Mouse (Mus musculus) large intestine, adult 2 months (tissue): Measurements from ENCODE around the gene Sec61a2. TPM values are rescaled to one million over a fixed set of nuclear protein-coding genes. Genes with fewer than 3 reads are reported as not detected.

Source experiments
- DNase-seq: peaks from one replicate; pipeline ENCODE4 v3.0.0-alpha.2; 2012; ENCODE audit warnings: low read depth, low spot score
- WGBS: fragments of 180-500 bp; shearing (Covaris S2); methylation state at CpG from one replicate; pipeline ENCODE4 v1.1.7; 2018; 5-methylcytosine and 5-hydroxymethylcytosine counted together
- polyA plus RNA-seq: library from polyadenylated mRNA; depleted of rRNA; stranded (reverse); fragments of >200 nt; gene quantifications from 2 replicates; pipeline ENCODE4 v1.2.3, GENCODE M21; 2012; rRNA removed

The Sec61a2 gene
- polyA plus RNA-seq, result 16.4 and 31.1 TPM in 2 replicates

DNA sequence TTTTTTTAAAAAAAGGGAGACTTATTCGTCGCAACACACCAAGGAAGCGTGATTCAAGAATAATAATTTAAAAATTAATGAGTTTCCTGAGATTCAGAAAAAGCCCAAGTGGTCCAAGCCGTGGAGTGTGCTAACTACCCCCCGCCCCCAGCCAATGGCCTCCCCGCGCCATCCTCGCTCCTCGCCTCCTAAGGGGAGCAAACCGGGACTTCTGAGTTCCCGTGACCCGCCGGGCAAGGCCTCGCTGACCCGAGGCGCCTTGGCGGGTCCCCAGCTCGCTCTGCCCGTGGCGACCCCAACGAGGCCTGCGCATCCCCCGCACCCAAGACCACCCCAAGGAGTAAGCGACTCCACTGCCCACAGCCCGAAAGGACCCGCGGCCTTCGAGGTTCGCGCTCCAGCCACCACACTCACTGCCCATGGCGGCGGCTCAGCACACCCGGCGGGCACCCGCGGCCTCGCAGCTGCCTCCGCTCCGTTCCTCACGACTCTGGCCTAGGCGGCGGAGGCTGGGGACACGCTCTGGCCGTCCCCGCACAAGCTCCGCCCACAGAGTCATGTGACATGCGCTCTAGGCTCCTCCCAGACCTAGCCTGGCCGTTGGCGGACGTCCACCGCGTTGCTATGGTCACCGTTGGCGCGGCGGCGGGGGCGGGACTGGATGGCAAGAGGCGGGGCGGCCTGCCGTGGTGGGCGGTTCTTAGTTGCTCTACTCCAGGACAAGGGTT is at the start of gene Sec61a2:
Gene Sec61a2, minus strand, starts transcription at position 590 of the 728 bp plus-strand sequence.
- under 1% methylated on average over 62 of the region's 62 CpGs for WGBS
- DNase-seq, result peak; percentile 83

DNA sequence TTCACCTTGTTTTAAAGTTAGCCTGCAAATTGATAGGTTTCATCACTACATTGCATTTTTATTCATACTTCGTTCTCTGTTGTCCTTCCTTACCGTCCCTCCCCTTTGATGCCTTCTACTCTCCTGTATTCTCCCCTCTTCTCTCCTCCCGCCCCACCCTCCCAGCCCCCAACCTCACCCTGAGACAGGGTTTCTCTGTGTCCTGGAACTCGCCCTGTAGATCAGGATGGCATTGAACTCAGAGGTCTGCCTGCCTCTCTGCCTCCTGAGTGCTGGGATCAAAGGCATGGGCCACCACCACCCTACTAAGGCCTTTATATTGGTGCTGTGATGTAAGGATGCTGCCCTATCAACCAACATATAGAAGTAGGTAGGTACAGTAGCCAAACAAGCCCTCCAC is 47.8 kb upstream of the Sec61a2 start:
- WGBS, result 51% methylated on average over 4 of the region's 4 CpGs
- DNase-seq, result no peak

DNA sequence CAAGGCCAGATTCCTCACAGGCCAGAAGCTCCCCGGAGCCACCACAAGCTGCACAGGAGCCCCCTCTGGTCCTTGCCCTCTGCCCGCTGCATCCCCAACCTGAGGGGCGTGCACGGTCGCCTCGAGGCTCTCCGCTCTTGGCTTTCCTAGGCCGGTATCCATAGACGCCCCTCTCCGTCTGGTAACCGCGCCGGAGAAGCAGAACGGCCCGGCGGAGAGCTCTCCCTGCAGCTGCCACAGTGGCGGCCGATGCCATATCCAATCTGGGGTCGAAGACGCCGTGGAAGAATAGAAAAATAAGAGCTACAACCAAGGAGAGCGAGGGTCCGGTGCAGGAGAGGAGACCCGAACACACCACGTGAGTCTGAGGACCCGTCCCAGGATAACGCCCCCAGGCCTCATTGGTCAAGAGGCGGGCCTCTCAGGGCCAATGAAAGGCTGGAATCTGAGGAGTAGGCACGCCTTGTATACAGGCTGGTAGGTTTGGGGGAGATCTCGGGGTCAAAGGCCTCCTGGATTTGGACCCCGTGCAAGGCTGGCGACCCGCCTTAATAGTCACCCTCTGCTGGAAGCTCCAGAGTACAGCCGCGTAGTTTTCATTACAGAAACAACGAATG is 47.3 kb upstream of the Sec61a2 start, which contains the start of gene Dhtkd1:
Gene Dhtkd1, minus strand, starts transcription at position 377 of the 617 bp plus-strand sequence.
- no peak for DNase-seq
- WGBS, result 1% methylated on average over 36 of the region's 36 CpGs

DNA sequence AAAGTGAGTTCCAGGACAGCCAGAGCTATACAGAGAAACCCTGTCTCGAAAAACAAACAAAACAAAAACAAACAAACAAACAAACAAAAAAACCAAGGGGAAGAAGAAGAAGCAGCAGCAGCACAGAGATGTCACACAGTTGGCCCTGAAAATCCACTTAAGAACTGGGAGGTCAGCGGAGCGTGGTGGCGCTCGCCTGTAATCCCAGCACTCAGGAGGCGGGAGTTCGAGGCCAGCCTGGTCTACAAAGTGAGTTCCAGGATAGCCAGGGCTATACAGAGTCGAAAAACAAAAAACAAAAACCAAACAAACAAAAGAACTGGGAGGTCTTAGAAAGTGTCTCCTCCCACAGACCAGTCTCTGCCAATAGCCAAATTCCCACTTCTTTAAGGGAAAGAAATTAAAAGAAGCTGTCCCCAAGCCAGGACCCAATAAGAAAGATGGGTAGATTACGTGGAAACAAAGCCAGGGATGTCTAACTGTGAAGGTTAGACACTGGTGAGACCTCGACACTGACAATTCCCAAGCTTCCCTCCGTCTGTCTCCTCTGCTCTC is 46.7 kb upstream of the Sec61a2 start:
- WGBS, result 64% methylated on average over 11 of the region's 11 CpGs

DNA sequence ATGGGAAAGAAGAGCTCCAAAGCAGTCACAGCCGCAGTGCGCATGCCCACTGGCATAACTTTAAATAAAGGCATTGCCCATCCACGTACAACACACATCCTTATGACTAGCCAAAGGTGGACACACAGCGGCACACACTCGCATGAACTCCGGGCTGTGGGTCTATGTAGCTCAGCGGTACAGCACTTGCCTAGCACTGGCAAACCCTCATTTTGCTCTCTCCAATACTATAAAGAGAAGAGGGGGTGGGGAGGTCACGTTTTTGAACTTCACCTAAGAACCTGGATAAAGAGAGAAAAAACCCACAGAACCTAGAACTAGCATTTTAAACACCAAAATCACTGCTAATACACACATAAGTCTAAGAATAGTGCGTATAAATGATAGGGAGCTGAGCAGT is 45.7 kb upstream of the Sec61a2 start:
- 94% methylated on average over 9 of the region's 9 CpGs for WGBS
- DNase-seq, result no peak

More for the DNA sequence above, 46.7 kb upstream of the Sec61a2 start:
- no peak for DNase-seq

DNA sequence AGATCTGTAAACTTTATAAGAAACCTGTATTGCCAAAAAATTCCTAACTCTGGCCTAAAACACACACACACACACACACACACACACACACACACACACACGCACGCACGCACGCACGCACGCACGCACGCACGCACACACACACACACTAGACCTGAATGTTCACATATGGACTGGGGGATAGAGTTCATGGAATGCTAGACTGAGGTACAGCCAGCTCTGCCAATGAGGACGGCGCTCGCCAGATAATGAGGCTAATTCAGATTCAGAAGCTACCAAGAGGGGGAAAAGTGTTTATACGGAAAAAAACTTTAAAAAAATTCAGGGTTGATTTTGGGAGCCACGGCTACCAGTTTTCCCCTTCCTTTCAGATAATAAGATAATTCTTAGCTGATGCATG is 44.7 kb upstream of the Sec61a2 start:
- WGBS, result 93% methylated on average over 14 of the region's 14 CpGs
- DNase-seq, result no peak

DNA sequence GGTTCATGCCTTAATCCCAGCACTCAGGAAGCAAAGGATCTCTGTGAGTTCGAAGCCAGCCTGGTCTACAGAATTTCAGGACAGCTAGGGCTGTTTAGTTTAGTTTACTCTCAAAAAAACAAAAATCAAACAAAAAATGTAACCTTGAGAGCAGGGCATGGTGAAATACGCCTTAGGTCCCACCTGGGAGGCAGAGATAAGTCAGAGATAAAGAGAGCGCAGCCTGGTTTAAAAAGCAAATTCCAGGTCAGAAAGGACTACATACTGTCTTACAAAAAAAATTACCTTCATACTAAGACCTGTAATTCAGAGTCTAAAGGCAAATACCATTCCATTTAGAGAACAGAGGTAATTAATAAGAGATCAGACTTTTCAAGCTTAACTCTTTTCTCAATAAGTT is 44.1 kb upstream of the Sec61a2 start:
- 90% methylated on average over 3 of the region's 3 CpGs for WGBS
- no peak for DNase-seq

DNA sequence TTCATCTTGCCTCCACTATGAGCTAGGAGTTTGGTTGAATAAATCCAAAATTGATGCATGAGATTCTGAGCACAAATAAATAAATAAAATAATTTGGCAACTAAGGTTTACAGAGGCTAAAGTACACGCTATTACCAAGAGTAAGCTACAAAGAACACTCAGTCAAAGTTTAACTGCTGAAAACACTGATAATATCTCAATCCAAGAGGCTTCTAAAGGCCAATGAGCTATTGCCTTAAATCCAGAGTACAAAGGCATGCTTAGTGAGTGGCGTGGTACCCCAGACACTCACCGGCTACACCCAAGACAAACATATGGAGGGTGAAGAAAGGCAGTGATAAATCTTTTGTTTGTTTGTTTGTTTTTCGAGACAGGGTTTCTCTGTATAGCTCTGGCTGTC is 41.3 kb upstream of the Sec61a2 start:
- no peak for DNase-seq
- WGBS, result 57% methylated on average over 4 of the region's 4 CpGs

DNA sequence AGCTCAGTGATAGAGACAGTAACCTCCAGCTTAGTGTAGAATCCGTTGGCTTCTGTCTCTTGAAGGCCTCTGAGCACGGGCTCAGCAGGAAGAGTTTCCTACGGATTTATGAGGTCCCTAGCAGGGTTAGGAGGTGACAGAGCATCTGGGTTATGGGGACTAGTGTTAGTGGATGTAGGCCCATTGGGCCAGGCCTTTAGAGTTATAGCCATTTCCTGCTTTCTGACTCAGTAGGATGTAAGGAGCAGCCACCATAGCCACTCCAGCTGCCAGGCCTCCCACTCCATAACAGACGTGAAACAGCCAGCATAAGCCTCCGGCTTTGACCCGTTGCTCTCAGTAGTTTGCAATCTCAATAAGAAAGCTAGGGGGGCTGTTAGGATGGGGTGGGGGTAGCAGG is 40.8 kb upstream of the Sec61a2 start:
- 76% methylated on average over 6 of the region's 6 CpGs for WGBS
- no peak for DNase-seq

DNA sequence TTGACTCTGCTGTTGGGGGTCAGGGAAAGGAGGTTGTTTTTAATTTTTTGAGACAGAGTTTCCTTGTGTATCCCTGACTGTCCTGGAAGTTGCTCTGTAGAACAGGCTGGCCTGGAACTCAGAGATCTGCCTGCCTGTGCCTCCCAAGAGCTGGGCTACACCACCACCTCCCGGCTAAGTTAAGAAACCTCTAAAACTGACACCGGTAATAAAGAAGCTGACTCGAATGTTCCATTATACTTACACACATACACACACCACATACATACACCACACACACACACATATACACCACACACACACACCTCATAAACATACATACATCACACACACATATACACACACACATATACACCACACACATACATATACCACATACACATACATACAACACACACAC is 39.7 kb upstream of the Sec61a2 start:
- WGBS, result 88% methylated on average over 3 of the region's 3 CpGs
- DNase-seq, result no peak

DNA sequence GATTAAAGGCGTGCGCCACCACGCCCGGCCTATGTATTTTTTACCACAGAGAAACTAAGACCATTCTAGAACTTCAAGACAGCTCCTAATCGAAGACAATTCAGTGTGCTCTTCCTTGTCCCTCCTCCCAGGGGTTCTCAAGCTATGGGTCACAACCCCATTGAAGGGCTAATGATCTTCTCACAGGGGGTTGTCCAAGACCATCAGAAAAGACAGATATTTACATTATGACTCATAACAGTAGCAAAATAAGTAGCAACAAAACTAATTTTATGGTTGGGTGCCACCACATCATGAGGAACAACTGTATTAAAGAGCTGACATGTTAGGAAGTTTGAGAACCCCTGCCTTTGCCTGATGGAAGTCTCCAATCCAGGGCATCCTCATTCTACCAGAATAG is 36.7 kb upstream of the Sec61a2 start:
- DNase-seq, result no peak
- 93% methylated on average over 5 of the region's 5 CpGs for WGBS

DNA sequence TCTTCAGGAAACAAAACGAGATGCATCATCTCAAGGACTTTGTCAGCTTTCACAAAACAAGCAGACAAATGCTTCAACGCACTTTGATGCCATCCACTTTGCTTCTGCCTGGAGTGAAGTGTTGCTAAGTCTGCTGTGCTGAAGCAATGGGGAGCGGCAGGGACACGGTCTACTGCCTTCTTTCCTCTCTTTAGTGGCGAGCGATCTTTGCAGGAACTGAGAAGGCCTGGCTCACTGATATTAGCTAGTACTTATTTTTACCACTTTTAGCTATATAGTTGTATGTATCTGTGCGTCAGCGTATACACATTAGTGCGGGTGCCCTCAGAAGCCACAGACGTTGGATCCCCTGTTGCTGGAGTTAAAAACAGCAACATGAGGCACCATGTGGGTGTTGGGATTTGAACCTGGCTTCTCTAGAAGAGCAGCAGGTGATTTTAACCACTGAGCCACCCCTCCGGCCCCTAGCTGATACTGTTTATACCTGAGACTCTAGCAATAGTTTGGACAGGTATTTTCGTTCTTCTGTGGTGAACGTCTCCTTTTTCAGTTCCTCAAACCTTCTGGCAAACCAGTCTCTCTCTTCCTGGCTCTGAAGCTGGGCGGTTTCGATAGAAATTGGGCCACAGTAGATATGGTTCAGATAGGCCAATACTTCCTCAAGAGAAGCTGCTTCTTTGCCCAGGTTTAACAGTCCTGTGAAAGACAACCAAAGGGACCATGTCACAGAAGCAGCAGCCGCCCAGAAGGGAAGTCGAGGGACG is 35.2 kb upstream of the Sec61a2 start:
- WGBS, result 79% methylated on average over 18 of the region's 18 CpGs
- DNase-seq, result no peak

DNA sequence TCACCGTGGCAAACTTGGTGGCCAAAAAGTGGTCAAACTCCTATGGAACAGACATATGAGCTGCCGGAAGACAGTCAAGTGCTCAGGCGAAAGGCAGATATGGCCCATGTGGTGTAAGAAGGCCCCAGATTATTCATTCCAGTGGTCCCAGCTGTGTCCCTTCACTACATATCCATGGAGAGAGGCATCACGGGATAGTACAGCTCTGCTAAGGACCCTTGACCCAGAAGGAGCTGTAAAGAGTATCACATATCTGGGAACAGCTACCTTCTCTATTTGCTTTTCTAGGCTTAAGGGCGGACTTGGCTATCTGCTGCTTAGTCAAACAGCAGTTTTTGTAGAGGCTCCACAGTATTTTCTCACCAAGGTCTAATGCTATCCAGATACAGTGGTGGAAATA is 34.6 kb upstream of the Sec61a2 start:
- 71% methylated on average over 5 of the region's 5 CpGs for WGBS
- no peak for DNase-seq

DNA sequence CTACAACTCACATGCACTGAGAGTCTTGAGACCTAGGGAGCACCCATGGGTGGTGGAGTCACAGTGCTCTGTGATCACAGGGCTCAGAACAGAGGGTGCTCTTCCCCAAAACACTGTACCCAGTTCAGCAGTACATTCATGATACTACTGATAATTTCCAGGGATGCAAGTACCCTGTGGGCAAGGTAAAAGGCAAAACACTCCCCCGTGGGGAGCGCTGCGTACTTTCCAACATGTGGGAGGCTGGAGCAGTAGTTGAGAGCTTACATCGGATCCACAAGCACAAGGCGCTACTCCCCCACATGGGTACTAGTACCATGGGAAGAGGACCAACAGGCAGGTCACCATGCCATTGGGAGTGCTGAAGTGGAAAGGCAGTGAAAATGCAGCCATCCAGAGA is 32.2 kb upstream of the Sec61a2 start:
- 96% methylated on average over 5 of the region's 5 CpGs for WGBS
- no peak for DNase-seq

DNA sequence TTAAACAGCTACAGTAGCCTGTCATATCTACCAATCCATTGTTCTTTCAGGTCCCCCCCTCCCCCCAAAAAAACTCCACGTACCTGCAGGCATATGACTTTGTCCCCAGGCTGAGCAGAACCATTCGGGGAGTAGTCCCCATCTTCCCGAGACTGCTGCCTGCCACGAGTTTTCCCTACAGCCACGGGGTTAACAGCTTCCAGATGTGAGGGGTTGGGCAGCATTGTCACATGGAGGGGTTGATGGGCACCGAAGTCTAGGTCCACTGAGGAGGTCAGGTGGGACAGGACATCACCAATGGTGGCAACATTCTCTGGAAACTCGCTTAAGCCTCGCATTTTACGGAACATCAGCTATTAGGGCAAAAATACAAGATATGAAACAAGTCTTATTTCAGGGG is 28.6 kb upstream of the Sec61a2 start:
- WGBS, result 81% methylated on average over 9 of the region's 9 CpGs
- DNase-seq, result no peak

DNA sequence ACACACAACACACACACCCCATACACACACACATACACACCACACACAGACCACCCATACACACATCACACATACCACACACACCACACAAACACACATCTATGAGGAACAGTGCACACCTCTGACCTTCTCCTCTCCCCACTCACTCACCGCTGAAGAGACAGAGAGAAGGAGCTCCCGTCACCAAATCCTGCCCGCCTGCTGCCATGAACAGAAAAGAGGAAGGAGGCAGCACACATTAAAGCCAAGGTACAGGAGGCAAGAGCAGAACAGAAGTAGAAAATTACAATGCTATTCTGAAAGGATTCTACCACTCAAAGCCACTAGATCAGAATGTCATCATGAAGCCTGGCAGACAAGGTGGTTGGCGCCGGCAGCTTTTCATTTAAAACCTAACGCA is 27.6 kb upstream of the Sec61a2 start:
- no peak for DNase-seq
- 95% methylated on average over 6 of the region's 6 CpGs for whole genome bisulfite sequencing

DNA sequence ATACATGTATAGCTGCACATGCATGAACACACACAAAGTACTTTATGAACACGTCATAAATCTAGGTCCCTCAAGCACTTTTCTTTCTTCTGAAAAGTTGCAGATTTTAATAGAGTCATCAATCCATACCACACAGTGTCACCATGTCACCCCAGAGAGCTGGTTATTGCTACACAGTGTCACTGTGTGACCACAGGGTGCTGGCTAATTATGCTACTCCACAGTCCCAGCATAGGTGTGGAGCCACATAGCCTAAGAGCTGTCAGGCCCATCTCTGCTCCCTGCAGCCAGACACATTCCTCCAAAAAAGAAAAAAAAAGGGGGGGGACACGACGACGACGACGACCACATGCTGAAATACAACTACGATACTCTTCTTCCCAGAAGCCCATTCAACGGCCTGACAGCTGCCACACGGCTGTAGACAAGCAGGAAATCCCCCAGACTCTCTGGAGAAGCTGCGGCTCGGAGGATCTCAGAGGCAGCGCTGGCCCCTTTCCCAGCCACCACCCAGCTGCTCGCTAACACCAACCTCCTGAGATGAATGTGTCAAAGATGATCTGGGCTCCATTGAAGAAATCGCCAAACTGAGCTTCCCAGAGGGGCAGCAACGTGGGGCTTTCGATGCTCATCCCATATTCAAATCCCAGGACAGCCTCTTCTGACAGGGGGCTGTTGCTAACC is 16.2 kb upstream of the Sec61a2 start:
- no peak for DNase-seq
- WGBS, result 72% methylated on average over 16 of the region's 16 CpGs

DNA sequence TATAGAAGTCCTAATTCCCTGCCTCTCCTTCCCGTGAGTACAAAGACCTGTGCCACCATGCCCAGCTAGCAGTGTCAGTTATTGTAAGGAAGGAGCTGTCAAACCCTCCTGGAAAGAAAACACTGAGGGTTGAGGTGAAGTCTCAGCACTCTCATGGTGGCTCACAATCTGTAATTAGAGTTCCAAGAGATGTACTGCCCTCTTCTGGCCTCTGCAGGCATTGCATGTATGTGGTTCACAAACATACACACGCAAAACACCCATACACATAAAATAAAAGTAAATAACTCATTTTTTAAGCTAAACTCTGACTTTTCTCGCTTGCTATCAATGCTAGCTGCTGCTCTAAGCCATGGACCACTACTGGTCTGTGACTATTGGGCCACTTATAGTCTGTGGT is 11.4 kb upstream of the Sec61a2 start:
- 64% methylated on average over 3 of the region's 3 CpGs for WGBS
- DNase-seq, result peak; percentile 16

DNA sequence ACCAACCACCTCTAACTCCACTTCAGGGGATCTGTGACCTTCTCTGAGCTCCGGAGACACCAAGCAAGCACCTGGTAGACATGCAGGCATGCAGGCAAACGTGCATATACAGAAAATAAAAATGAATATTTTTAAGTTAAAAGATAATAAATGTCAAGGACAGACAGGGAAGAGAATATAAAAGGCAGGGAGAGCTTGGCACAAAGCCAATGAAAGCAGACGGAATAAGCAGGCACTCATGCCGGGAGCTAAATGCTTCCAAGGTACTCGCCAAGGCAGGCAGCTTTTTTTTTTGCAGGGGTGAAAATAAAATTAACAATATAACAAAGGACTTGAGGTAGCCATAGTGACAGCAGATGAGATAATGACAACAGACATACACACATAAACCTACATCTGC is 10.9 kb upstream of the Sec61a2 start:
- WGBS, result 21% methylated on average over 5 of the region's 5 CpGs
- DNase-seq, result no peak

DNA sequence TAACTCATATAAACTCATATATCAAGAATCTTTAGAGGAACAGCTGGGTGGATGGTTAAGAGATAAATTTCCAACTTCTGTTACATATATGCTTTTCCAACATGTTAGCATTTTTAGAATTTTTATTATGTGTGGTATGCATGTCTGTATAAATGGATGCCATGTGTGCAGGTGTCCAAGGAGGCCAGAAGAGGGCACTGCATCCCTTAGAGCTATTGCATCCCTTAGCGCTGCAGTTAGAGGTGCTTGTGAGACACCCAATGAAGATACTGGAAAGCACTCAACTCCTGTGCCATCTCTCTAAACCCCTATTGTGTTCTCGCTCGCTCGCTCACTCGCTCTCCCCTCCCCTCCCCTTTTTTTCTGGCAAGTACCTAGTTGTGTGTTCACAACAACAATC is 4.9 kb upstream of the Sec61a2 start:
- WGBS, result 74% methylated on average over 5 of the region's 5 CpGs
- no peak for DNase-seq
